Mouse (Mus musculus) intestine, embryonic 14.5 days (tissue): ENCODE results near the gene Ptpn22. TPM values are rescaled to one million over a fixed set of nuclear protein-coding genes. Genes with fewer than 3 reads are reported as not detected.

ENCODE experiments used
- ATAC-seq: fragments of 200-750 bp; cut with Nextera tagmentation; replicated peaks from 2 replicates; pipeline ENCODE4 v1.8.0; 2017; ENCODE audit warnings: low read depth, moderate number of reproducible peaks, moderate TSS enrichment, moderate library complexity; ENCODE audit not compliant: low FRiP score, low TSS enrichment
- DNase-seq: peaks from one replicate; pipeline ENCODE4 v3.0.0-alpha.2; 2018; ENCODE audit warnings: low spot score
- H3K27ac ChIP-seq: fragments of 300-500 bp; sonication (generic); 2 replicates; pipeline ENCODE4 v1.5.1; 2014; ENCODE audit warnings: low read depth, mild to moderate bottlenecking, control low read depth
- H3K27me3 ChIP-seq: fragments of 300-500 bp; sonication (generic); replicated peaks from 2 replicates; pipeline ENCODE4 v1.6.1; 2014; ENCODE audit warnings: low read length, control low read depth; ENCODE audit not compliant: control insufficient read depth, insufficient read depth
- H3K36me3 ChIP-seq: fragments of 300-500 bp; sonication (generic); 2 replicates; pipeline ENCODE4 v1.6.1; 2014; ENCODE audit warnings: low read length, control low read depth; ENCODE audit not compliant: control insufficient read depth, insufficient read depth
- H3K4me1 ChIP-seq: fragments of 300-500 bp; sonication (generic); replicated peaks from 2 replicates; pipeline ENCODE4 v1.6.1; 2014; ENCODE audit warnings: low read length, control low read depth, mixed read lengths; ENCODE audit not compliant: control insufficient read depth, insufficient read depth
- H3K4me2 ChIP-seq: fragments of 300-500 bp; sonication (generic); 2 replicates; pipeline ENCODE4 v1.6.1; 2014; ENCODE audit warnings: low read length
- H3K4me3 ChIP-seq: fragments of 300-500 bp; sonication (generic); 2 replicates; pipeline ENCODE4 v1.5.1; 2014; ENCODE audit warnings: low read depth, low read length, control low read depth, mixed read lengths
- H3K9ac ChIP-seq: fragments of 300-500 bp; sonication (generic); 2 replicates; pipeline ENCODE4 v1.6.1; 2014; ENCODE audit warnings: mild to moderate bottlenecking, low read length
- H3K9me3 ChIP-seq: fragments of 300-500 bp; sonication (generic); 2 replicates; pipeline ENCODE4 v1.6.1; 2016; ENCODE audit warnings: low read length, control low read depth; ENCODE audit not compliant: control insufficient read depth
- WGBS: fragments of 180-500 bp; shearing (Covaris S2); extraction: QIAGEN DNeasy Blood & Tissue Kit; methylation state at CpG from one replicate; pipeline ENCODE4 v1.1.7; 2014; 5-methylcytosine and 5-hydroxymethylcytosine counted together
- polyA plus RNA-seq: library from polyadenylated mRNA; unstranded; fragments of >200 nt; fragmentation: Nextera tagmentation; extraction: Ambion mirVana; gene quantifications from 2 replicates; pipeline ENCODE4 v1.2.1, GENCODE M21; 2014

Ptpn22 gene
- polyA plus RNA-seq, 1 experiment from 2014 or later = 0.72 TPM

DNA sequence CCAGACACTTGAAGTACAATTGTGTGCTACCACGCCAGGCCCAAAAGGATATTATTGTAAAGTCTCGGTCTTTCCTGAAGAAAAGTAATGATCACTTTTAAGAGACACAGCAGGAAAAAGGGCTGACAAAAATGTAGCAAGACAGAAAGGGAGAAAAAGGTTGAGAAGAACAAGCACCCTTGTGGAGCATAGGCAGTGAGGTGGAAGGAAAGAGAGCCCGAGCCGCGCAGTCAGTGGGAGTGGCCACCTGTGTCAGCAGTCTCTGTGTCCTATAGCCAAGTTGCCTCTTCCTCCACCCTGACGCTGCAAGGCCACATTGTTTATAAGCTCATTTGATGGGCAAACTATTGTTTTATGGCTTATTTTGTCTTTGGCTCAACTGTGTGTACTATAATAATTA lies 67.9 kb downstream of the Ptpn22 start:
- 60% methylated on average over 6 of the region's 6 CpGs for WGBS
- no peaks in the 10 kb centered on the region for H3K9me3 ChIP-seq
- ATAC-seq = no peak
- DNase-seq = no peak
- H3K27me3 ChIP-seq = no peaks in the 10 kb centered on the region
- H3K27ac ChIP-seq = no peak overlapping the region
- H3K4me2 ChIP-seq = no peak overlapping the region
- H3K9ac ChIP-seq = no peak overlapping the region
- peaks cover 26% of the 10 kb centered on the region for H3K36me3 ChIP-seq
- no peak overlapping the region for H3K4me3 ChIP-seq
- H3K4me1 ChIP-seq = peaks cover 11% of the 10 kb centered on the region; the same call in 1 of the 2 replicates

DNA sequence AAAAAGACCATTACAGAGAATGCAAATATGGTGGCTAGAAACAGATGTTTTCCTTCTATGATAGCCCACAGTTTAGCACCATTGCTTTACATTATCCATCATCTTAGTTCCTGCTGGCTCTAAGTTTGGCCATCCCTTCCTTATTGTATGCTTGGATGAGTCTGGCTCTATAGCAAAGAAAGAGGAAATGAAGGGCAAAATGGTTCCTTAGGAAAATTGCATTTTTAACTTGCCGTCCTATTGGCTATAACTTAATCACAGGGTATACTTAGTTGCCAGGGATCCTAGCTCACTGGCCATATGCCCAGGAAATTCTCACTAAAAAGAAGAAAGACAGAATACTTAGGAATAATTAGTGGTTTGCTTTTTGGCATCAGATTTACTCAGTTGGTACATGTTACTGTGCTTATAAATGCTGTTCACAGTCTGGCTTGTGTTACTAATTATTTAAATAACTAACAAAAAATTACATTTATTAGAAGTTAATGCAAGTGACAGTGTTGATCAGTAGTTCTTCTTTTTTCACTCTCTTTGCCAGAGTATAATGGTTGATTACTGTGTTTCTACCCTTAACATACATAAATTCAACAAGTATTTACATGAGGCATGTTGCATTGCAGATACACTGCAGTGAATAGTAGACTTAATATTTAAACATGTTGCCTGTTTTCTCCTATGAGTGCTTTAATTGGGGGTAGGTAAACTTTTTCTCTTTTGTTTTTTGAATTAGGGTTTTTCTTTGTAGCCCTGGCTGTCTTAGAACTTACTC lies 85.4 kb downstream of the Ptpn22 start:
- 87% methylated on average over 1 of the region's 1 CpGs for WGBS
- Histone ChIP-seq H3K9me3 (no peaks in the 10 kb centered on the region), H3K9ac (no peak overlapping the region), H3K4me3 (no peak overlapping the region), H3K36me3 (no peaks in the 10 kb centered on the region), H3K4me2 (no peak overlapping the region), H3K27me3 (no peaks in the 10 kb centered on the region), H3K27ac (no peak overlapping the region), H3K4me1 (no peaks in the 10 kb centered on the region)
- ATAC-seq (no peak), DNase-seq (no peak)

DNA sequence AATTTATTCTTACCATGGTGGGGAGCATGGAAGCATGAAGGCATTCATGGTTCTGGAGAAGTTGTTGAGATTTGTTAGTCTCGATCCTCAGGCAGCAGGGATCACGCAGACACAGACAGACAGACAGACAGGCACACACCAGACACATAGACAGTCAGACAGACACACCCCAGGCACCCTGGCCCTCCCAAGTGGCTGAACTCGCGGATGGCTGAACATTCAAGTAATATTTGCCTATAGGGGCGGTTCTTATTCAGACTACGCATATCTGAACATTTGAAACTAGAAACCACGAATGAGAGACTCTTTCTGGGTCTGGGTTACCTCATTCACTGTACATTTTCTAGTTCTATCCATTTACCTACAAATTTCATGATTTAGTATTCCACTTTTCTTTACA lies 89.1 kb downstream of the Ptpn22 start:
- DNase-seq = no peak
- Histone ChIP-seq H3K36me3 (peaks cover 3% of the 10 kb centered on the region; the same call in 1 of the 2 replicates), H3K27me3 (no peaks in the 10 kb centered on the region), H3K27ac (no peak overlapping the region), H3K4me2 (no peak overlapping the region), H3K9me3 (no peaks in the 10 kb centered on the region), H3K4me1 (no peaks in the 10 kb centered on the region), H3K4me3 (no peak overlapping the region), H3K9ac (no peak overlapping the region)
- WGBS = 90% methylated on average over 7 of the region's 7 CpGs
- no peak for ATAC-seq

DNA sequence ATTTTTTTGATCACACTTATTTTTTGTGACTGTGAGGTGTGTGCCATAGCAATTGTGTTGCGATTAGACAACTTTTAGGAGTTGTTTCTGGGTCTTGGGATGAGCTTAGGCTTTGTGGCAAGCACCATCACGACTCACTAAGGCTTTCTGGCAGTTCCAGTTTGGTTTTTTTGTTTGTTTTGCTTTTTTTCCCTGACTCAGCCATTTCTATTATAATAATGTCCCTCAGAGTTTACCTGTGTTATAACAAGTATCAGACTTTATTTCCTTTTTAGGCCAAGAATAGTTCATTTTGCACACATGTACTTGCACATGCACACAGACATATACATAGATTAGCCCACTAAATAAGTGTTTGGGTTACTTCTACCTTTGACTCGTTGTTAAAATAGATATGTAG lies 101.0 kb downstream of the Ptpn22 start:
- 90% methylated on average over 3 of the region's 3 CpGs for WGBS
- Histone ChIP-seq H3K4me2 (no peak overlapping the region), H3K27me3 (no peaks in the 10 kb centered on the region), H3K9me3 (no peaks in the 10 kb centered on the region), H3K36me3 (peaks cover 40% of the 10 kb centered on the region), H3K27ac (no peak overlapping the region), H3K4me1 (no peaks in the 10 kb centered on the region), H3K4me3 (no peak overlapping the region), H3K9ac (no peak overlapping the region)
- DNase-seq (no peak), ATAC-seq (no peak)

Other genes with a start within 250 kb of the Ptpn22 start
- 0.15 and 0.20 TPM in 2 replicates for gene Atg4a-ps, start 213.7 kb upstream of the Ptpn22 start, polyA plus RNA-seq
- gene Olfml3, start 121.8 kb upstream of the Ptpn22 start, polyA plus RNA-seq = 66.6 and 79.3 TPM in 2 replicates
- gene Gm10964, start 120.4 kb upstream of the Ptpn22 start, polyA plus RNA-seq = not detected in 2 replicates
- 14.4 and 15.8 TPM in 2 replicates for gene Hipk1, start 68.2 kb upstream of the Ptpn22 start, polyA plus RNA-seq
- gene Dclre1b, start 50.4 kb upstream of the Ptpn22 start, polyA plus RNA-seq = 23.9 and 34.2 TPM in 2 replicates
- gene Ap4b1, start 50.3 kb upstream of the Ptpn22 start, polyA plus RNA-seq = 19.9 and 21.4 TPM in 2 replicates
- 0.44 and 0.55 TPM in 2 replicates for gene Gm43064, start 50.2 kb upstream of the Ptpn22 start, polyA plus RNA-seq
- 0.13 and 0.38 TPM in 2 replicates for gene Bcl2l15, start 27.2 kb upstream of the Ptpn22 start, polyA plus RNA-seq
- 11.9 and 12.4 TPM in 2 replicates for gene Rsbn1, start 54.3 kb downstream of the Ptpn22 start, polyA plus RNA-seq
- 27.5 and 30.3 TPM in 2 replicates for gene Phtf1, start 108.3 kb downstream of the Ptpn22 start, polyA plus RNA-seq